Mouse (Mus musculus): ENCODE data around the gene Pum1. TPM values are rescaled to one million over a fixed set of nuclear protein-coding genes. Genes with fewer than 3 reads are reported as not detected.
A peak's percentile ranks its signal among the peaks of the same experiment; 100 is the strongest.
"Not testable (repeated sequence)": the region's sequence is repeated elsewhere in the genome, so short reads cannot be mapped to it uniquely, and the experiment has no call there.

Pum1 gene
- total and polyA plus RNA-seq, 2 experiments from 2014 or later: 30.1 to 62.4 TPM

DNA sequence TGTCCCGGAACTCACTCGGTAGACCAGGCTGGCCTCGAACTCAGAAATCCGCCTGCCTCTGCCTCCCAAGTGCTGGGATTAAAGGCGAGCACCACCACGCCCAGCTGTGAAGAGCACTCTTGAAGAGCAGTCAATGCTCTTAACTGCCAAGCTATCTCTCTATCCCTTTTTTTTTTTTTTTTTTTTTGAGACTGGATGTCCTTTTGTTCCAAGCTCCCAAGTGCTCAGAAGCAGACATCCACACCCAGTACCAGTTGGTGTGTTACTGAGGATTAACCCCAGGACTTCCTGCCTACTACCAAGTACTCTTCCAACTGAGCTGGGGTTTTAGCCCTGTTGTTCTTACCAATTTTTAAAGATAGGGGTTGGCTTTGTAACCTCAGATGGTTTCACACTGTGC lies 17.6 kb downstream of the Pum1 start:
- H3K27ac ChIP-seq (ENCODE audit: low read depth): no peak overlapping the region
- H3K9me3 ChIP-seq (replicated peaks; ENCODE audit: control insufficient read depth, low read length): no peaks in the 10 kb centered on the region
- peaks cover 8% of the 10 kb centered on the region for H3K36me3 ChIP-seq (replicated peaks; ENCODE audit: control insufficient read depth, insufficient read depth, low read length)
- H3K27me3 ChIP-seq (ENCODE audit: control insufficient read depth, insufficient read depth, low read length): no peaks in the 10 kb centered on the region
- no peaks in the 10 kb centered on the region for H3K4me1 ChIP-seq (ENCODE audit: control insufficient read depth, insufficient read depth)
- ATAC-seq (ENCODE audit: insufficient read depth, low read depth) (no peak), DNase-seq (ENCODE audit: low spot score) (no peak)
- no peak for TF ChIP-seq EP300 (IDR thresholded peaks at IDR 0.05; ENCODE audit: low read depth)
- no peak for TF ChIP-seq CTCF (IDR thresholded peaks at IDR 0.05; ENCODE audit: low read depth)
- WGBS: 93% methylated on average over 6 of the region's 6 CpGs
- no peak overlapping the region for H3K4me2 ChIP-seq (ENCODE audit: low read depth, low read length)
- H3K9ac ChIP-seq (replicated peaks; ENCODE audit: low read depth, low read length): no peak overlapping the region
- no peak overlapping the region for H3K4me3 ChIP-seq (ENCODE audit: low read depth, low read length)

DNA sequence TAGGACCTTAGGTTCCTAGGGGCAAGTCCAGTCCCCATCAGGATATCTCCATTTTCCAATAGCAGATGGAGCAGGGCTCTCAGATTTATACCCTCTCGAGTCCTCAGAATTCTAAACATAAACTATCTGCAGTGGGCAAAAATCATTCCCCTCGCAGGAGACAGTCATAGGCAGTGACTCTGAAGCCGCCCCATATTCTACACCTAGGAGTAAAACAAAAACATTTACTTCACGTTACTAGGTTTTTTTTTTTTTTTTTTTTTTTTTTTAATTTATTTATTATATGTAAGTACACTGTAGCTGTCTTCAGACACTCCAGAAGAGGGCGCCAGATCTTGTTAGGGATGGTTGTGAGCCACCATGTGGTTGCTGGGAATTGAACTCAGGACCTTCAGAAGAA lies 19.9 kb downstream of the Pum1 start:
- H3K4me2 ChIP-seq (ENCODE audit: low read depth, low read length); H3K9ac ChIP-seq (replicated peaks; ENCODE audit: low read depth, low read length); H3K27me3 ChIP-seq (ENCODE audit: control insufficient read depth, insufficient read depth, low read length); H3K4me1 ChIP-seq (ENCODE audit: control insufficient read depth, insufficient read depth); H3K36me3 ChIP-seq (replicated peaks; ENCODE audit: control insufficient read depth, insufficient read depth, low read length); H3K9me3 ChIP-seq (replicated peaks; ENCODE audit: control insufficient read depth, low read length); H3K27ac ChIP-seq (ENCODE audit: low read depth); DNase-seq (ENCODE audit: low spot score); H3K4me3 ChIP-seq (ENCODE audit: low read depth, low read length); ATAC-seq (ENCODE audit: insufficient read depth, low read depth): not testable (repeated sequence)
- 86% methylated on average over 4 of the region's 5 CpGs for WGBS

DNA sequence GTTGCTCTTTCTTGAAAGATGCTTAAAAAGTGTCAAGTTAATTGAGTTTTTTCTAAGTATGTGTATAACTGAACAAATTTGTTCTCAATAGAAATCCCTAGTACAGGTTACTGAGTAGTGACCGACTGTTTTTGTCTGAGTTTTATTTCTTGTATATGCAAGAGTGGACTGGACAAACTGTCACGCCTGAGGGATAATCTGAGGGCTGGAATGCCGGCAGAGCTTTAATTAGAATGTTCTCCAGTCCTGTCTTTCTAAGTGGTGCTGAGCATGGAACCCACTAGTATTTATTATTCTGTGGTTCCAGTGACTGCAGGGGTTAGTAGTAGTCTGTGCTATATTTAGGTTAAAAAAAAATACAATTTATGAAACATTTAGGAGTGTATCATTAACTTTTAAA lies 30.8 kb downstream of the Pum1 start:
- Histone ChIP-seq H3K27ac (ENCODE audit: low read depth) (peak overlapping the region; percentile 77), H3K9me3 (replicated peaks; ENCODE audit: control insufficient read depth, low read length) (no peaks in the 10 kb centered on the region), H3K36me3 (replicated peaks; ENCODE audit: control insufficient read depth, insufficient read depth, low read length) (peaks cover 9% of the 10 kb centered on the region; the same call in 1 of the 2 replicates), H3K4me3 (ENCODE audit: low read depth, low read length) (no peak overlapping the region), H3K4me1 (ENCODE audit: control insufficient read depth, insufficient read depth) (peaks cover 20% of the 10 kb centered on the region), H3K4me2 (ENCODE audit: low read depth, low read length) (peak overlapping the region; percentile 40; the same call in 1 of the 2 replicates), H3K27me3 (ENCODE audit: control insufficient read depth, insufficient read depth, low read length) (no peaks in the 10 kb centered on the region), H3K9ac (replicated peaks; ENCODE audit: low read depth, low read length) (no peak overlapping the region)
- 41% methylated on average over 3 of the region's 3 CpGs for WGBS
- TF ChIP-seq EP300 (IDR thresholded peaks at IDR 0.05; ENCODE audit: low read depth) (no peak), CTCF (IDR thresholded peaks at IDR 0.05; ENCODE audit: low read depth) (no peak)
- DNase-seq (ENCODE audit: low spot score) (peak; percentile 35), ATAC-seq (ENCODE audit: insufficient read depth, low read depth) (peak; percentile 39; the same call in 1 of the 2 replicates)

DNA sequence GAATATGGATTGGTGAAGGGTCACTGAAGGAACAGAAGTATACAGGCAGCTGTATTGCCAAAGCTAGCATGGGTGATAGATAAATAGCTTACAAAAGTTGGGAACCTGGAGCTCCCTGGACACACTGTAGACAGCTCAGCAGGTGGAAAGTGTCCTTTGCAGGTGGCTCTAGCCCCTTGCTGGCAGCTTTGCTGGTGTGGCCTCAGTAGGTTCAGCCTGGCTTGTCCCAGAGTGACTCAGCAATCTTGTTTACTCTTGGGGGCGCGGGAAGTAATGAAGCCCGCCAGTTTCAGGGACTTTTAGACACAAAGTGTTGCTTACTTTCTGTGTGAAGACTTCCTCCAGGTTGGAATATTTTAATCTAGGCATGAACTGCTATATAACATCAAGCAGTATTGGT lies 31.9 kb downstream of the Pum1 start:
- DNase-seq (ENCODE audit: low spot score) (no peak), ATAC-seq (ENCODE audit: insufficient read depth, low read depth) (no peak)
- peaks cover 9% of the 10 kb centered on the region; the same call in 1 of the 2 replicates for H3K36me3 ChIP-seq (replicated peaks; ENCODE audit: control insufficient read depth, insufficient read depth, low read length)
- TF ChIP-seq CTCF (IDR thresholded peaks at IDR 0.05; ENCODE audit: low read depth) (no peak), EP300 (IDR thresholded peaks at IDR 0.05; ENCODE audit: low read depth) (no peak)
- no peak overlapping the region for H3K4me3 ChIP-seq (ENCODE audit: low read depth, low read length)
- H3K27ac ChIP-seq (ENCODE audit: low read depth): peak overlapping the region; percentile 27
- H3K27me3 ChIP-seq (ENCODE audit: control insufficient read depth, insufficient read depth, low read length): no peaks in the 10 kb centered on the region
- H3K9ac ChIP-seq (replicated peaks; ENCODE audit: low read depth, low read length): no peak overlapping the region
- no peak overlapping the region for H3K4me2 ChIP-seq (ENCODE audit: low read depth, low read length)
- H3K4me1 ChIP-seq (ENCODE audit: control insufficient read depth, insufficient read depth): peaks cover 20% of the 10 kb centered on the region
- H3K9me3 ChIP-seq (replicated peaks; ENCODE audit: control insufficient read depth, low read length): no peaks in the 10 kb centered on the region
- WGBS: 87% methylated on average over 3 of the region's 3 CpGs

DNA sequence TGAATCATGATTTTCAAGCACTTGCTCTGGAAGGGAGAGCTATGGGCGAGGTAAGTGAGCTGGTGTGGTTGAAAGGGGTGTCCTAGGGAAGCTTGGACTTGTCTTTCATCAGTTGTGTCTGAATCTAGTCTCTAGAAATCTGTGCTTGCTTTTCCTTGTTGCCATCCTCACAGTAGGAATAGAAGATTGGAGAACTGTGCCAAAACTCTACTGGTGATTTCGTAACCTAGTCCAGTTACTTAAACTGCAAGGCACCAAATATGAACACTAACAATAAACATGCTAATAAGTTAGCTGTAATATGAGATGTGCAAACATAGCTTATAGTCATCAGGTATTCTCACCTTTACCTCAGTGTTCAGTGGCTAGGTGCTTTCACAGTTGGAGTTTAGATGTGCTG lies 37.9 kb downstream of the Pum1 start:
- H3K4me1 ChIP-seq (ENCODE audit: control insufficient read depth, insufficient read depth): 0 out of 2 replicates have a peak, but pooled peaks cover 6% of the 10 kb centered on the region
- H3K27me3 ChIP-seq (ENCODE audit: control insufficient read depth, insufficient read depth, low read length): no peaks in the 10 kb centered on the region
- H3K4me3 ChIP-seq (ENCODE audit: low read depth, low read length): no peak overlapping the region
- H3K36me3 ChIP-seq (replicated peaks; ENCODE audit: control insufficient read depth, insufficient read depth, low read length): peaks cover 17% of the 10 kb centered on the region
- no peak overlapping the region for H3K9ac ChIP-seq (replicated peaks; ENCODE audit: low read depth, low read length)
- no peak for TF ChIP-seq EP300 (IDR thresholded peaks at IDR 0.05; ENCODE audit: low read depth)
- no peak for TF ChIP-seq CTCF (IDR thresholded peaks at IDR 0.05; ENCODE audit: low read depth)
- no peak for ATAC-seq (ENCODE audit: insufficient read depth, low read depth)
- WGBS: 74% methylated on average over 2 of the region's 2 CpGs
- H3K9me3 ChIP-seq (replicated peaks; ENCODE audit: control insufficient read depth, low read length): no peaks in the 10 kb centered on the region
- H3K27ac ChIP-seq (ENCODE audit: low read depth): no peak overlapping the region
- no peak for DNase-seq (ENCODE audit: low spot score)
- H3K4me2 ChIP-seq (ENCODE audit: low read depth, low read length): no peak overlapping the region

DNA sequence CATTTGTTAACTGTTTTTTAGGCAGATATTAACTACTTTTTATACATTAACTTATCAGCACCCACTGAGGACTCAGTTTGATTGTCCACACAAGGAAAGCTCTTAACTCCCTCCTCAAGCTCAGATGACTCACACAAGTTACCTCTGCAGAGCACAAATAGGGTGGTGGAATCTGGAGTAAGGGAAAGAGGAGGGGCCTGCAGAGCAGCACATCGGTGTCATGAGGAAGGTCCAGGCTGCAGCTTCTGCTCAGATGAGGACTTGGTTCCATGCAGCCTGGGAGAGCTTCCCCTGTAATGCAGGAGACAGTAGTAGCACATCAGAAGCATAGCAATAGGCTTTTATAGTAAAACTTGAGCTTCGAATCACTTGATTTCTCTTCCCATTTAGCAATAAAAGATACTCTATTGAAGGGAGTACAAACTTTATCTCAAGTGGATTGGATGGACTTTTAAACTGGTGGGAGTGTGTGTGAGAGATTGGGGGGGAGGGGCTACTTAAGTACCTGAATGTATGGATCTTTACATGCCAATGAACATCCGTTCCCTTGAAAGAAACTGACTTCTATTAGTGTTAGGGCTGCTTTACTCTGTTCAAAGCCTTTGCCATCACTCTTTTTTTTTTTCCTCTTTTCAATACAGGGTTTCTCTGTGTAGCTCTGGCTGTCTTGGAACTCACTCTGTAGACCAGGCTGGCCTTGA lies 39.9 kb downstream of the Pum1 start:
- DNase-seq (ENCODE audit: low spot score): no peak
- no peak for ATAC-seq (ENCODE audit: insufficient read depth, low read depth)
- H3K9ac ChIP-seq (replicated peaks; ENCODE audit: low read depth, low read length): no peak overlapping the region
- H3K9me3 ChIP-seq (replicated peaks; ENCODE audit: control insufficient read depth, low read length): no peaks in the 10 kb centered on the region
- H3K27ac ChIP-seq (ENCODE audit: low read depth): no peak overlapping the region
- H3K4me2 ChIP-seq (ENCODE audit: low read depth, low read length): no peak overlapping the region
- no peaks in the 10 kb centered on the region for H3K27me3 ChIP-seq (ENCODE audit: control insufficient read depth, insufficient read depth, low read length)
- TF ChIP-seq CTCF (IDR thresholded peaks at IDR 0.05; ENCODE audit: low read depth) (no peak), EP300 (IDR thresholded peaks at IDR 0.05; ENCODE audit: low read depth) (no peak)
- H3K4me1 ChIP-seq (ENCODE audit: control insufficient read depth, insufficient read depth): 0 out of 2 replicates have a peak, but pooled peaks cover 7% of the 10 kb centered on the region
- H3K36me3 ChIP-seq (replicated peaks; ENCODE audit: control insufficient read depth, insufficient read depth, low read length): peaks cover 17% of the 10 kb centered on the region
- no peak overlapping the region for H3K4me3 ChIP-seq (ENCODE audit: low read depth, low read length)
- WGBS: 56% methylated on average over 3 of the region's 3 CpGs

All from heart, postnatal 0 days (tissue).